Mouse (Mus musculus): ENCODE data around the gene Tmem80.

DNA sequence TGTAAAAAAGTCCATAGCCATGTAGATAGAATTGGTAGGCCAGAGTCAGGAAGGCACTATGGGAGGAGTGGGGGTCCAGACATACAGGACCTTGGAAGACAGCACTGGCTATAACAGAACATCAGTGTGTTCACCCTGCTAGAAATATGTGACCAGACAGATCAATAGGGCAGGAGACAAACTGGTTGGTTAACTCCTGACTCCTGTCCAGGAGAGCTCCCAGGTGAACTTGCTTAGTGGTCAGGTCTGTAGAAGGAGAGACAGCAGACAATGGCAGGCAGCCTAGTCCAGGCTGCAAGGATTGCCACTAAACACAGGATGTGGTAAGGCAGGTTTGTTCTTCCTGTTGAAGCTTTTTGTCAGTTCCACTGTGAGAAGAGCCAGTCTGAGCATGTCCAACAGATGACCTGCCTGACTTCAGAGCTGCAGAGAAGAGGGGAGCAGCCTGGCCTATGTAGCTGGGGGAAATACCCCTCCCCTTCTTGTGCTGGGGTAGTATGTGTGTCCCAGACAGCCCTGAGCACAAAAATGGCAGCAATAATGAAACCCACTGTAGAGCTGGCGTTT lies 24.8 kb upstream of the Tmem80 start:
- no peak for TF ChIP-seq POLR2A (IDR thresholded peaks at IDR 0.05; ENCODE audit: borderline replicate concordance, insufficient read depth, low read length)
- TF ChIP-seq CTCF (IDR thresholded peaks at IDR 0.05; ENCODE audit: borderline replicate concordance, insufficient read depth, low read depth, low read length): no peak

All from cerebellum, adult 2 months (tissue).